Mouse (Mus musculus): ENCODE results near the gene Ttc41. TPM values are rescaled to one million over a fixed set of nuclear protein-coding genes. Genes with fewer than 3 reads are reported as not detected.

Gene Ttc41
- total and polyA plus RNA-seq, 2 experiments from 2014 or later, result 1.2 to 4.5 TPM

- Histone ChIP-seq H3K9me3 (replicated peaks; ENCODE audit: control insufficient read depth, low read length) (no peaks in the 10 kb centered on the region), H3K27me3 (ENCODE audit: control insufficient read depth, insufficient read depth, low read length) (no peaks in the 10 kb centered on the region), H3K9ac (replicated peaks; ENCODE audit: low read depth, low read length) (no peak overlapping the region), H3K4me3 (ENCODE audit: low read depth, low read length) (no peak overlapping the region), H3K27ac (ENCODE audit: low read depth) (no peak overlapping the region), H3K4me1 (ENCODE audit: control insufficient read depth, insufficient read depth) (peaks cover 5% of the 10 kb centered on the region; the same call in 1 of the 2 replicates), H3K36me3 (replicated peaks; ENCODE audit: control insufficient read depth, insufficient read depth, low read length) (no peaks in the 10 kb centered on the region), H3K4me2 (ENCODE audit: low read depth, low read length) (no peak overlapping the region)
- no peak for TF ChIP-seq CTCF (IDR thresholded peaks at IDR 0.05; ENCODE audit: low read depth)
- no peak for TF ChIP-seq EP300 (IDR thresholded peaks at IDR 0.05; ENCODE audit: low read depth)
- ATAC-seq (ENCODE audit: insufficient read depth, low read depth), result no peak
- 46% methylated on average over 6 of the region's 6 CpGs for WGBS
- DNase-seq (ENCODE audit: low spot score), result peak; percentile 5
Observed at GRCm38 (mm10) chr10:86772231-86772631, 66.6 kb downstream of the Ttc41 start.

GRCm38 (mm10) chr10:86773360-86773759 is 67.7 kb downstream of the Ttc41 start:
- Histone ChIP-seq H3K27ac (ENCODE audit: low read depth) (no peak overlapping the region), H3K4me2 (ENCODE audit: low read depth, low read length) (no peak overlapping the region), H3K9me3 (replicated peaks; ENCODE audit: control insufficient read depth, low read length) (no peaks in the 10 kb centered on the region), H3K36me3 (replicated peaks; ENCODE audit: control insufficient read depth, insufficient read depth, low read length) (no peaks in the 10 kb centered on the region), H3K4me3 (ENCODE audit: low read depth, low read length) (no peak overlapping the region), H3K27me3 (ENCODE audit: control insufficient read depth, insufficient read depth, low read length) (no peaks in the 10 kb centered on the region), H3K9ac (replicated peaks; ENCODE audit: low read depth, low read length) (no peak overlapping the region), H3K4me1 (ENCODE audit: control insufficient read depth, insufficient read depth) (peaks cover 14% of the 10 kb centered on the region; the same call in 1 of the 2 replicates)
- ATAC-seq (ENCODE audit: insufficient read depth, low read depth) (no peak), DNase-seq (ENCODE audit: low spot score) (no peak)
- WGBS, result 62% methylated on average over 4 of the region's 4 CpGs
- no peak for TF ChIP-seq CTCF (IDR thresholded peaks at IDR 0.05; ENCODE audit: low read depth)
- TF ChIP-seq EP300 (IDR thresholded peaks at IDR 0.05; ENCODE audit: low read depth), result no peak

GRCm38 (mm10) chr10:86776281-86776680 is 70.7 kb downstream of the Ttc41 start:
- WGBS, result 65% methylated on average over 9 of the region's 9 CpGs
- TF ChIP-seq CTCF (IDR thresholded peaks at IDR 0.05; ENCODE audit: low read depth) (no peak), EP300 (IDR thresholded peaks at IDR 0.05; ENCODE audit: low read depth) (no peak)
- Histone ChIP-seq H3K9ac (replicated peaks; ENCODE audit: low read depth, low read length) (no peak overlapping the region), H3K4me1 (ENCODE audit: control insufficient read depth, insufficient read depth) (peaks cover 27% of the 10 kb centered on the region), H3K36me3 (replicated peaks; ENCODE audit: control insufficient read depth, insufficient read depth, low read length) (no peaks in the 10 kb centered on the region), H3K27me3 (ENCODE audit: control insufficient read depth, insufficient read depth, low read length) (no peaks in the 10 kb centered on the region), H3K4me3 (ENCODE audit: low read depth, low read length) (no peak overlapping the region), H3K27ac (ENCODE audit: low read depth) (peak overlapping the region; percentile 28; the same call in 1 of the 2 replicates), H3K4me2 (ENCODE audit: low read depth, low read length) (no peak overlapping the region), H3K9me3 (replicated peaks; ENCODE audit: control insufficient read depth, low read length) (no peaks in the 10 kb centered on the region)
- DNase-seq (ENCODE audit: low spot score), result peak; percentile 6
- ATAC-seq (ENCODE audit: insufficient read depth, low read depth), result no peak

- Histone ChIP-seq H3K9ac (replicated peaks; ENCODE audit: low read depth, low read length) (peak overlapping the region; percentile 81), H3K4me2 (ENCODE audit: low read depth, low read length) (peak overlapping the region; percentile 91), H3K4me3 (ENCODE audit: low read depth, low read length) (peak overlapping the region; percentile 75), H3K27me3 (ENCODE audit: control insufficient read depth, insufficient read depth, low read length) (no peaks in the 10 kb centered on the region), H3K9me3 (replicated peaks; ENCODE audit: control insufficient read depth, low read length) (no peaks in the 10 kb centered on the region), H3K4me1 (ENCODE audit: control insufficient read depth, insufficient read depth) (peaks cover 39% of the 10 kb centered on the region), H3K36me3 (replicated peaks; ENCODE audit: control insufficient read depth, insufficient read depth, low read length) (no peaks in the 10 kb centered on the region), H3K27ac (ENCODE audit: low read depth) (peak overlapping the region; percentile 90)
- ATAC-seq (ENCODE audit: insufficient read depth, low read depth) (no peak), DNase-seq (ENCODE audit: low spot score) (peak; percentile 16)
- TF ChIP-seq CTCF (IDR thresholded peaks at IDR 0.05; ENCODE audit: low read depth) (no peak), EP300 (IDR thresholded peaks at IDR 0.05; ENCODE audit: low read depth) (no peak)
- 17% methylated on average over 19 of the region's 19 CpGs for WGBS
Observed at GRCm38 (mm10) chr10:86777614-86778319, 72.2 kb downstream of the Ttc41 start.

GRCm38 (mm10) chr10:86778398-86779116 is 72.9 kb downstream of the Ttc41 start, which contains the start of gene Nt5dc3:
TSS of gene Nt5dc3 (plus strand) at chr10:86779005.
- WGBS, result under 1% methylated on average over 41 of the region's 44 CpGs

More at GRCm38 (mm10) chr10:86778398-86779116, 72.9 kb downstream of the Ttc41 start, which contains the start of gene Nt5dc3:
- DNase-seq (ENCODE audit: low spot score), result peak; percentile 99
- peak; percentile 93 for ATAC-seq (ENCODE audit: insufficient read depth, low read depth)
- no peaks in the 10 kb centered on the region for H3K9me3 ChIP-seq (replicated peaks; ENCODE audit: control insufficient read depth, low read length)
- no peaks in the 10 kb centered on the region for H3K36me3 ChIP-seq (replicated peaks; ENCODE audit: control insufficient read depth, insufficient read depth, low read length)
- peak within 1 kb of the TSS; percentile 91 for H3K4me2 ChIP-seq (ENCODE audit: low read depth, low read length)
- H3K4me3 ChIP-seq (ENCODE audit: low read depth, low read length), result peak within 1 kb of the TSS; percentile 75
- TF ChIP-seq CTCF (IDR thresholded peaks at IDR 0.05; ENCODE audit: low read depth) (no peak), EP300 (IDR thresholded peaks at IDR 0.05; ENCODE audit: low read depth) (no peak; the same call in 1 of the 2 replicates)
- peaks cover 47% of the 10 kb centered on the region for H3K4me1 ChIP-seq (ENCODE audit: control insufficient read depth, insufficient read depth)
- peak within 1 kb of the TSS; percentile 90 for H3K27ac ChIP-seq (ENCODE audit: low read depth)
- H3K9ac ChIP-seq (replicated peaks; ENCODE audit: low read depth, low read length), result peak within 1 kb of the TSS; percentile 81
- H3K27me3 ChIP-seq (ENCODE audit: control insufficient read depth, insufficient read depth, low read length), result no peaks in the 10 kb centered on the region
